Mouse (Mus musculus) regulatory T cell (primary cell): ENCODE results near the gene Chrm3.
"Not testable (repeated sequence)": the region's sequence is repeated elsewhere in the genome, so short reads cannot be mapped to it uniquely, and the experiment has no call there.

Experiments used
- in situ Hi-C: fragments of 300-600 bp; cut with MboI, MseI; formaldehyde crosslinking; loops from one replicate; pipeline ENCODE4 v1.15.1; 2025; ENCODE audit warnings: high pct_unique_total_duplicates

The Chrm3 gene

GRCm38 (mm10) chr13:9898664-9899369 is 461.8 kb downstream of the Chrm3 start:
- in situ Hi-C loops: no loop called here

DNA sequence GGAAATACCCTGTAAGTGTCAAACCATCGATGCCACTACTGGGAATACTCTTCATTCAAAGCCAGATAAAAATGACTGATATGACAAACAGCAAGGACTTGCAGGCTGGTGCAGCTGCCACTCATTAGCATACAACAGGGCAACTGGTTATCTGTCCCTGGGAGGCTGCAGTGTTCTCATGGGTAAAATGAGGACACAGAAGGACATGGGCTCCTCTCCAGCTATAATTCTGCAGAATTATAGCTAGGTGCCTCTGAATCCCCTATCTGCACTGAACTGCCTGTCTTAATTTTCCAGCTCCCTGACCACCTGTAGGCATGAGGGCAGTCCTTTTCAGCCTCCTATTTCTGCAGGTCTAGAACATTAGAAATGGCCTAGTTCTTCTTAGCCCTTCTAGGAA is 463.4 kb downstream of the Chrm3 start:
- in situ Hi-C loops: no loop called here

GRCm38 (mm10) chr13:9895045-9895625 is 465.5 kb downstream of the Chrm3 start:
- in situ Hi-C loops: no loop called here

GRCm38 (mm10) chr13:9891088-9891487 is 469.6 kb downstream of the Chrm3 start:
- in situ Hi-C loops: no loop called here

DNA sequence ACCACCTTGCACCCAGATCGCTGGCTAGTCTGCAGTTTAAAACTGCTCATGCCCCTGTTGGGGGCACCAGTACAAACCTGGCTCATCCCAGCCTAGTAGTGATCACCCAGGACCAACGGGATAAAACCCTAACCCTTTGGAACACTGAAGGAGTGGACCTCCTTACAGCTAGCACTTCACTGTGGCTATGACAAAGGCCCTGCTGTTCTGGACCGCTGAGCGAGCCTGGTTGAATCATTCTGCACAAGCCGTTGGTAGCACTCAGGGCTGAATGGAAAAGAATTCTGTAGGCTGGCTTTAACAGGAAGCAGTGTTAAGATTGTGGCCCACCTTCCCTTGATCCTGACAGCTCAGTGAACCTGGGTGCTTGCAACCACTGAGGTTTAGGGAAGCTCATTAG is 470.2 kb downstream of the Chrm3 start:
- in situ Hi-C loops: no loop called here

GRCm38 (mm10) chr13:9889954-9890353 is 470.7 kb downstream of the Chrm3 start:
- in situ Hi-C loops: loop anchor here (10.0 kb wide), 1 partner anchor 645 kb away; no protein-coding TSS in a partner anchor

DNA sequence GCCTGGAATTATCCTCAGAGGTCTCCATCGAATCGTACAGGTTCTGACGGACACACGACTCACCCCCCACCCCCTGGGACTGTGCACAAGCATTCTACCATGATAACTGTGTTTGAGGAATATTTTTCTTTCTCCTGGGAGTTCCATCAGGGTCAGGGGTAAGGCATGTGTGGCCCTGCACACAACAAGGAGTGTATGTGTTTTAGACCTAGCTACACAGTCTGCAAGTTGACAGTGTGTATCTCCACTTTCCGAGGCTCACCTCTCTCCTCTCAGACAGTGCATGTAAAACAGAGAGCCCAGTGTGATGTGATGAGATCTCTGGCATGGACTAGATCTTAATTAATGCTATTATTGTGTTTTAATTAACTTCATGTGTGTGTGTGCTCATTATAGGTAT is 472.4 kb downstream of the Chrm3 start:
- in situ Hi-C loops: loop anchor here (10.0 kb wide), 1 partner anchor 647 kb away; no protein-coding TSS in a partner anchor

GRCm38 (mm10) chr13:9887261-9887660 is 473.4 kb downstream of the Chrm3 start:
- in situ Hi-C loops: loop anchor here (10.0 kb wide), 1 partner anchor 648 kb away; no protein-coding TSS in a partner anchor

- in situ Hi-C loops: loop anchor here (10.0 kb wide), 1 partner anchor 648 kb away; no protein-coding TSS in a partner anchor
These were observed 474.0 kb downstream of the Chrm3 start for GRCm38 (mm10) chr13:9886465-9887135.

DNA sequence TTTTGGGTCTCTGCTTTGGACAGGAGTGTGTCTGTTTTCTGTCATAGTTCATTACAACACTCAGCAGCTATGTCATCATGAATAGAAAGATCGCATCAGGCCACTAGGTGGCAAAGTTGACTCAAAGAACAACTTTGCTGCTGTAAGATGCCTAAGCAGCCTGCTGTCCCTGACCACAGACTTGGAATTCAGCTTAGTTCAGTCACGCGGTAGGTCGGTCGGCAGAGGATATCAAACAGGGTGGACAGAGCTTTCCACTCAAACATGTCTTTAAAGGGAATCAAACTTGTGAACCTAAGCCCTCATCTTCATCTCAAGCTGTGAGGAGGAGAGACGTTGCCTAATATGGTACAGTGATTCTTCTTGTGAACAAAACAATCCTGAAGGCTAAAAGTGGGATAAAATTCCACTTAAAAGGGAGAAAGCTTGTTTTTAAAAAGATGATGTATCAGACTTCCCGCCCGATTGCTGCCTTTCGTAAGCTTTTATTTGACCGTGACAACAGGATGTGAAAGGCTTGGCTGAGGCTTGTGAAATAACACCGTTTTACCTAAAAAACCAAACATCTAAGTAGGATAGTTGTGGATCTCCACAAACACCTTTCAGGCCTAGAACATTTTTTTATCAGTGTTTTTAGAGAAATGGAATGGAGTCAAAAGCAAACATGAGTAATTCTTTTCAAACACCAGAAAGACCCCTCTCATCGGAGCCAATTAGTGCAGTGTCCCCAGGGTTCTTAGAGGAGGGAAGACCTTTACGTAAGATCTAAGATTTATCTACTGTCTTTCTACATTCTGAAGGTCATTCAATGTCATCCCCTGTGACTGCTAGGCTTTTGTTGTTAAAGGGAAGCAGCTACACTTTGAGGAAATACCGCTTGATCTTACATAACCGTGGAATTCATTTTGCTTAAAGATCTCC is 478.0 kb downstream of the Chrm3 start:
- in situ Hi-C loops: loop anchor here (10.0 kb wide), 1 partner anchor 652 kb away; no protein-coding TSS in a partner anchor

- in situ Hi-C loops: loop anchor here (10.0 kb wide), 1 partner anchor 653 kb away; no protein-coding TSS in a partner anchor
These were observed 478.7 kb downstream of the Chrm3 start for GRCm38 (mm10) chr13:9881930-9882329.

GRCm38 (mm10) chr13:9880401-9880800 is 480.2 kb downstream of the Chrm3 start:
- in situ Hi-C loops: loop anchor here (10.0 kb wide), 1 partner anchor 654 kb away; no protein-coding TSS in a partner anchor

GRCm38 (mm10) chr13:9878596-9879010 is 482.0 kb downstream of the Chrm3 start:
- in situ Hi-C loops: loop anchor here (5.0 kb wide), 1 partner anchor 469 kb away; no protein-coding TSS in a partner anchor

DNA sequence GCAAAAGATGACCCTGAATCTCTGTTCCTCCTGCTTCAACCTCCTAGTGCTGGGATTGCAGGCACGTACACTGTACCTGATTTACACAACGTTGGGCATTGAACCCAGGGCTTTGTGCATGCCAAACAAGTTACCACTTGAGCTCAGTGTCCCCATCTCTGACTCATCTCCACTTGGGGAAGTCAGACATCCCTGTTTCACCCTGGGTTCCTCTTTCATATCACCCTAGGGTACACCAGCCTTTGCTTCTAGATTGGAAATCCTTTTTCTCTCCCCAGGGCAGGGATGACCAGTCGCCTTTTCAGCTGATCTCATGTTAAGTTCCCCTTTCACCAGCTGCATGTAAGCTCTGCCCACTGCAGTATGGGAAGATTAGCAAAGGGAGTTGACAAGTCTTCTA is 487.3 kb downstream of the Chrm3 start:
- in situ Hi-C loops: no loop called here

- in situ Hi-C loops: no loop called here
These were observed 494.5 kb downstream of the Chrm3 start for GRCm38 (mm10) chr13:9866161-9866560.

DNA sequence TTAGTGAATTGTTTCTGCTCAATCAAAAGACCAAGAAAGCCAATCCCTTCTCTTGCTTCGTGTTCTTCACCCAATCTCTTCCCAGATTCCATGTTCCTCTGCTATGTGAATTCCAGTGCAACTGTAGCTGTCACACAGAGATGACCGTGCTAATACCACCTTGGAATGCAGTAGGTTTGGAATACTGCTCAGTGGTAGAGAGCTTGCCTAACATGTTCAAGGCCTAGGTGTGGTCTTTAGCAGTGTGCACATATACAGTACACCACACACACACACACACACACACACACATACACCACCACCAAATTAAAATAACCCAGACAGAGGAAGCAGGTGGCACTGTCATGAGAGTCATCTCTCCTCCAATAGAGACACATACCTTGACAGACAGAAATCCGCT is 513.1 kb downstream of the Chrm3 start:
- in situ Hi-C loops: loop anchor here (10.0 kb wide), 1 partner anchor 283 kb away; no protein-coding TSS in a partner anchor

DNA sequence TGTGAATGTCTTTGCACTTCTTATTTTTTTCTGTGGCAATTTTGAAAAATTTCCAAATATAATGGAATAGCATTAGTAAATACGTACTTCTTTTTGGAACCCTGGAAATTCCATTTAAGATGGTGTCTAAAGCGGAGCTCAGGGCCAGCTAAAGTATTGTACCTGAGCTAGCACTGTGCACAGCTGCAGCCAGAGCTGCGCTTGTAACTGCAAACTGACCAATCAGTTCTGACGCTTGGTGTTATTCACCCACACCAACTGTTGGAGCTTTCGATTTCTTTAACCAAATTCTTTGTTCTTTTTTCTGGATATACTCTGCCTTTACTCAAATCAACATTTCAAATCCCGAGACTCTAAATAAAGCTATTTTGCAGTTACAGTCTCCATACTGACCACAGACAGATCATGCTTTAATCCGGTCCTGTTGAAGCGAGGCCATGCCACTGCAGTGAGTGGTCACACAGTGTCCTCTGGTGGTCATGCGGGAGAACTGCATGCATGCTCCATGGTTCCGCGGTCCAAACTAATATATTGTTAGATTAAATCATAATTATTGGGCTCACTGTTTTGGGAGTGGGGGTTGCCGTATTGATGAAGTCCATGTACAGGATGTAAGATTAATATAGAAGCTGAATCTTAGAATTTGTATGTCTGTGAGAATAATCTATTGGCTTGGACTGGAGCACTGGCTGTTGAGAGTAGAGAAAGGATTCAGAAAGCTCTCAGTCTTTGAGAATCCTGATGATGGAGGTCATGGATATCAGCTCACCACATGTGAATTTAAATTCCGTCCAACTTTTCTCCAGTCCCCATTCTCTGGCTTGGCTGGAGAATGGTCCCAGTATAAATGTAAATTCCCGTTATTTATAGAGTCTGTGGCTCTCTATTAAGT is 513.9 kb downstream of the Chrm3 start:
- in situ Hi-C loops: loop anchor here (10.0 kb wide), 1 partner anchor 282 kb away; no protein-coding TSS in a partner anchor

GRCm38 (mm10) chr13:9834146-9834679 is 526.4 kb downstream of the Chrm3 start:
- in situ Hi-C loops: not testable (repeated sequence)

DNA sequence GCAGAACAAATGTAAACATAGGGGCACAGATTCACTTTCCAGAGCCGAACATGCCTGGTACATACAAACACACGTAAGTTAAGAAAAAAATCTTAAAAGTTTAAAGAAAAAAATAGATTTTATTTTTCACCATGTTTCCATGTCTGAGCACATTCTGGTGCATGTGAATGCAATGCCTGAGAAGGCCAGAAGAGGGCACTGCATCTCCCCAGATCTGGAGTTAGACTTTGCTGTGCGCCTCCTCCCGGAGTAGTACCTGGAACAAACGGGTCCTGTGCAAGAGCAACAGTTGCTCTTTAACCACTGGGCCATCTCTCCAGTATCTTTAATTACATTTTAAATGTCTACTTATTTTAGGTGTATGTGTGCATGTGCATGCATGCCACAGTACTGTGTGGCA is 534.4 kb downstream of the Chrm3 start:
- in situ Hi-C loops: no loop called here
